Mouse (Mus musculus) heart, embryonic 15.5 days (tissue): ENCODE results near the gene Rnf10. TPM values are rescaled to one million over a fixed set of nuclear protein-coding genes. Genes with fewer than 3 reads are reported as not detected.
"Not testable (repeated sequence)": the region's sequence is repeated elsewhere in the genome, so short reads cannot be mapped to it uniquely, and the experiment has no call there.

Experiments
- ATAC-seq: fragments of 200-750 bp; cut with Nextera tagmentation; replicated peaks from 2 replicates; pipeline ENCODE4 v1.8.0; 2017; ENCODE audit warnings: low read depth, moderate TSS enrichment; ENCODE audit not compliant: insufficient number of reproducible peaks, insufficient read depth, low FRiP score
- H3K27ac ChIP-seq: fragments of 300-500 bp; sonication (generic); 2 replicates; pipeline ENCODE4 v1.5.1; 2015; ENCODE audit warnings: mild to moderate bottlenecking, inconsistent platforms
- H3K27me3 ChIP-seq: fragments of 300-500 bp; sonication (generic); 2 replicates; pipeline ENCODE4 v1.6.1; 2015; ENCODE audit warnings: inconsistent platforms
- H3K36me3 ChIP-seq: fragments of 300-500 bp; sonication (generic); 2 replicates; pipeline ENCODE4 v1.6.1; 2015; ENCODE audit warnings: mild to moderate bottlenecking, inconsistent platforms
- H3K4me1 ChIP-seq: fragments of 300-500 bp; sonication (generic); replicated peaks from 2 replicates; pipeline ENCODE4 v1.6.1; 2015; ENCODE audit warnings: inconsistent platforms
- H3K4me2 ChIP-seq: fragments of 300-500 bp; sonication (generic); 2 replicates; pipeline ENCODE4 v1.6.1; 2015; ENCODE audit warnings: inconsistent platforms, mild to moderate bottlenecking, moderate library complexity
- H3K4me3 ChIP-seq: fragments of 300-500 bp; sonication (generic); 2 replicates; pipeline ENCODE4 v1.5.1; 2015; ENCODE audit warnings: mild to moderate bottlenecking, inconsistent platforms
- H3K9ac ChIP-seq: fragments of 300-500 bp; sonication (generic); 2 replicates; pipeline ENCODE4 v1.6.1; 2015; ENCODE audit warnings: mild to moderate bottlenecking, inconsistent platforms
- H3K9me3 ChIP-seq: fragments of 300-500 bp; sonication (generic); replicated peaks from 2 replicates; pipeline ENCODE4 v1.6.1; 2016; ENCODE audit warnings: inconsistent platforms
- WGBS: fragments of 180-500 bp; shearing (Covaris S2); methylation state at CpG from one replicate; pipeline ENCODE4 v1.1.7; 2015; ENCODE audit warnings: mixed read lengths; 5-methylcytosine and 5-hydroxymethylcytosine counted together
- polyA plus RNA-seq: library from polyadenylated mRNA; unstranded; fragments of >200 nt; fragmentation: Nextera tagmentation; extraction: Ambion mirVana; gene quantifications from 2 replicates; pipeline ENCODE4 v1.2.1, GENCODE M21; 2015

Rnf10 gene
- 131 and 156 TPM in 2 replicates for polyA plus RNA-seq

DNA sequence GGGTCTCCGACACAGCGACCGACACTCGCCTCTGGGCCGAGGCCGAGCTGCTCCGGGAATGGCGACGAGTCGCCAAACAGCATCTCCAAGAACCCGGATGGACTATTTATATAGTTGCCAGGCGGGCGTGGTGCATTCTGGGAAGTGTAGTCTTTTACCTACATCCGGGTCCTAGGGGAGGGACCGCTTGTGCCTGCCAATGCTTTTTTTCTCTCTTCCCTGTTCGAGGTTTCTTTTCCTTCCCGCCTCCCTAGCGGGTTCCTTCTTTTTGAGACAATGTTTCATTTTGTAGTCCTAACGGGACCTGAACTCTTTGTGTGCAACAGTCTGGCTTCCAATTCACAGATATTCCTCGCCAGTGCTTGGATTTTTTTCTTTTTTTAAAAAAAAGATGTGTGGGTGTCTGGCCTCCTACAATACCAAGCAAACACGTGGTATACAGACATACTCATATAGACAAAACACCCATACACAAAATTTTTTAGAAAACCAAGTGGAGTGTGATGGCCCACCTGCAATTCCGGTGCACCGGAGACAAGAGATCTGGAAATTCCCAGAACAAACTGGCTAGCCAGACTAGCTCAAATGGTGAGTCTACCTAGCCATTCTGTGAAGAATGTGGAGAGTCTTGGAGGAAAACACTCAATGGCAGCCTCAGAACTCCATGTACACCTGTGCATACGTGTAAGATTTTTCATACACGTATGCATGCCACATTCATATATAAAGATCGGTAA lies at the start of gene Rnf10:
Rnf10 (minus strand) TSS at position 87 of the 737 bp plus-strand sequence.
- Histone ChIP-seq H3K4me1 (peaks cover 41% of the 10 kb centered on the region), H3K9me3 (no peaks in the 10 kb centered on the region), H3K4me3 (peak within 1 kb of the TSS; percentile 100), H3K27ac (peak within 1 kb of the TSS; percentile 76), H3K27me3 (no peaks in the 10 kb centered on the region), H3K4me2 (peak within 1 kb of the TSS; percentile 77), H3K9ac (peak within 1 kb of the TSS; percentile 99), H3K36me3 (0 out of 2 replicates have a peak, but pooled peaks cover 8% of the 10 kb centered on the region)
- 12% methylated on average over 26 of the region's 26 CpGs for WGBS
- peak; percentile 84 for ATAC-seq

DNA sequence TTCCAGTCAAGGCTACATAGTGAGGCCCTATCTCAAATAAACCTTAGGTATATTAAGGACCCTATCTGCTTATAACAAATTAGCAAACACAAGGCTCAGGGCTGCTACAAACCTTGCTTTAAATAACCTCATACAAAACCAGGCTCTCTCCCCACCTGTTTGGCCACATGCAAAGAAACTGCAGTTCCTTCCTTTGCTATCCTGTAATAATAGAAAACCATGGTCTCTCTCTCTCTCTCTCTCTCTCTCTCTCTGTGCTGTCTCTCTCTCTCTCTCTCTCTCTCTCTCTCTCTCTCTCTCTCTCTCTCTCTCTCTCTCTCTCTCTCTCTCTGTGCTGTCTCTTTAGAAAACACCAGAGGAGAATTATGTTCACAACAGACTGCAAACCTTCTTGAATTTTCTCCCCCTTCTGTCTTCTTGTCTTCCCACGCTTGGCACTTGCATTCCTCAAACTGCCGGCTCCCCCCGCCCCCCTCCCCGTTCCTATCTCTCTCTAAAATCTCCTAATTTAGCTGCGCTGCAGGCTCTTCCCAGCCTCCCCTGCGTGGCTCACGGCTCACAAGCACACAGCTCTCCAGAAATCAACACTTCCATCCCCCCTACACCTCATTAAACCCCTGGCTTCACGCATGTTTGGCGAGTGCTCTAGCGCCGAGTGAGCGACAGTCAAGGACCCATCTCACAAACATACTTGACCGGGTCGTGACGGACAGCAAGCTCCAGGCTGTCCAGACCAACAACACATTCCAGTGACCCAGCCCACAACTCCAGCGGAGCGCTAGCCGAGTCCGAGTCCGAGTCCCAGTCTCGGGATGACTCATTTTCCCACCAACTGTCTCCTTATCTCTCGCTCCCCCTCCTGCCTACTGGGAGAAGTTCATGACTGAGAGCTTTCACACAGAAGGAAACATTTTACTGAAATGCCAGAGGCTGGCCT lies 46.6 kb upstream of the Rnf10 start:
- 1% methylated on average over 22 of the region's 22 CpGs for WGBS
- Histone ChIP-seq H3K9me3 (no peaks in the 10 kb centered on the region), H3K36me3 (no peaks in the 10 kb centered on the region), H3K4me3 (peak overlapping the region; percentile 45), H3K27me3 (no peaks in the 10 kb centered on the region), H3K4me2 (peak overlapping the region; percentile 86), H3K4me1 (peaks cover 30% of the 10 kb centered on the region), H3K27ac (peak overlapping the region; percentile 75), H3K9ac (peak overlapping the region; percentile 48)
- peak; percentile 66 for ATAC-seq

DNA sequence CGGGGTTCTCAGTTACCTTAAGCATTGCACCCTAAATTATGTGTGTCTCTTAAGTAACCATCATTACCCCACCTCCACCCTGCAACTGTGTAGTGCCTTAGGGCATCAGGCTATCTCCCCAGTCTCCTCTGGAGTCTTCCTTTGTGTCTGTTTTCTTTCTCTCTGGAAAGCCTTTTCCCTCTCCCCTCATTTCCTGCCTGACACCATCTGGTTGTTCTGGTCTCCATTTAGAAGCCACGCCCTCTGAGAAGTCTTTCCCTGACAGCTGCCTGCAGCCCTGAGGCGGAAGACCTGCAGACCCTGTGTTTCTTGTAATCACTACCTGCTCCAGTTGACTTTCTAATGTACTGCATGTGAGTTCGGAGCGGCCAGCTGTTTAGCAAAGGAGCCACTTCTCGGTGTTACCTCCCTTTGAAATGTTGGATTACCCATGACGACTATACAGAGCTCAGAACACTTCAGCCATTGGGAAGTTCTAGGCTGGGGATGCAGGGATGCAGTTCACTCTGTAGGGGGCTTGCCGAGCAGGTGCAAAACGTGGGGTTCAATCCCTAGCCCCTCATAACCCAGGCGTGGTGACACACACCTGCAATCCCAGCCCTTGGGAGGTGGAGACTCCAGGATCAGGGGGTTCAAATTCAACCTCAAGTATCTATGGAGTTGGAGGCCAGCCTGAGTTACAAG lies 45.1 kb upstream of the Rnf10 start:
- Histone ChIP-seq H3K36me3 (no peaks in the 10 kb centered on the region), H3K4me1 (peaks cover 40% of the 10 kb centered on the region), H3K4me3 (no peak overlapping the region), H3K27ac (peak overlapping the region; percentile 47; the same call in 1 of the 2 replicates), H3K9me3 (no peaks in the 10 kb centered on the region), H3K9ac (0 out of 2 replicates have a peak overlapping the region, but pooled peaks have one; percentile 14), H3K27me3 (no peaks in the 10 kb centered on the region), H3K4me2 (peak overlapping the region; percentile 34)
- 13% methylated on average over 10 of the region's 10 CpGs for WGBS
- ATAC-seq = peak; percentile 20; the same call in 1 of the 2 replicates

DNA sequence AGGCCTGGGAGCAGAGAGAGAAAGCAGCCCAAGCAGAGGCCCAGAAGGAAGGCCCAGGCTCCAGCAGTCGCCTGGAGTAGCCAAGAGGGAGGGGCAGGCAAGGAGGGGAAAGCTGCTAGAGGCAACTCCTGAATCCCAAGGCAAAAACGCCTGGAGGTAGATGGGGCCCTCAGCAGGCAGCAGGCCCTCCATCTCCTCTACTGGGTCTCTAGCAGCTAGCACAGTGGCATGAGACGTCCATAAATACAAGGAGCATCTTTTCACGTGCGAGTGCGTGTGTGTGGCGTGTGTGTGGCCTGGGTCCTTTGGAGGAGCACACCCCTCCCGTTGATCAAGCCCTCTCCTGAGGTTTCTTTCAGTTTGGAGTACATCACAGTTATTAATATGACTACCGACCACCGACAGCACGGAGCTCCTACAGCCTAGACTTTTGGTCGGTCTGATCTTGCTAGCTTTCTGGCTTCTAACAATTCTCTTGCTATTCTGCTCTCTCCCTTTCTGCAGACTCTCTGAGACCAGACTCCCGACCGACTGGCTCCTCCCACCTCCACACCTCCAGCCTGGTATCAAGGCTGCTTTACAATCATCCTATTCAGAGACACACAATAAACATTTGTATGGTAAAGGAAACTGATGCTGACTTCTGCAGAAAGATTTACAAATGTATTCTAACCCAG lies 44.4 kb upstream of the Rnf10 start:
- Histone ChIP-seq H3K27ac (peak overlapping the region; percentile 47), H3K9ac (peak overlapping the region; percentile 34; the same call in 1 of the 2 replicates), H3K9me3 (no peaks in the 10 kb centered on the region), H3K27me3 (no peaks in the 10 kb centered on the region), H3K4me2 (peak overlapping the region; percentile 34), H3K36me3 (no peaks in the 10 kb centered on the region), H3K4me1 (peaks cover 45% of the 10 kb centered on the region), H3K4me3 (no peak overlapping the region)
- WGBS = 17% methylated on average over 14 of the region's 14 CpGs
- no peak for ATAC-seq

DNA sequence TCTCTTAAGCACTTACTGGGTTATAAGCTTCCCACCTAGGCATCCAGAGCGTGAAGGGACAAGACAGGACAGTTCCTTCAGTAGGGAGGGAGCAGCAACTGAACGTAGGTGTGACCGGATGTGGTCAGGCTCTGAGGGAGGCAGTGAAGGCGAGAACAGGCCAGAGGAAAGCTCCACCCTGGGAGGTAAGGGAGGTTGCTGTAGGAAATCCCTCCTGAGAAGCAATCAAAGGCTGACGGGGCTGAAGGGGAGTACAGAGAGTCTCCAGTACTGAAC lies 40.9 kb upstream of the Rnf10 start:
- H3K27ac ChIP-seq = no peak overlapping the region
- no peak overlapping the region for H3K9ac ChIP-seq
- no peak overlapping the region for H3K4me2 ChIP-seq
- peaks cover 33% of the 10 kb centered on the region for H3K4me1 ChIP-seq
- 44% methylated on average over 5 of the region's 5 CpGs for WGBS
- no peaks in the 10 kb centered on the region for H3K36me3 ChIP-seq
- H3K9me3 ChIP-seq = no peaks in the 10 kb centered on the region
- ATAC-seq = no peak
- H3K27me3 ChIP-seq = no peaks in the 10 kb centered on the region
- H3K4me3 ChIP-seq = no peak overlapping the region

DNA sequence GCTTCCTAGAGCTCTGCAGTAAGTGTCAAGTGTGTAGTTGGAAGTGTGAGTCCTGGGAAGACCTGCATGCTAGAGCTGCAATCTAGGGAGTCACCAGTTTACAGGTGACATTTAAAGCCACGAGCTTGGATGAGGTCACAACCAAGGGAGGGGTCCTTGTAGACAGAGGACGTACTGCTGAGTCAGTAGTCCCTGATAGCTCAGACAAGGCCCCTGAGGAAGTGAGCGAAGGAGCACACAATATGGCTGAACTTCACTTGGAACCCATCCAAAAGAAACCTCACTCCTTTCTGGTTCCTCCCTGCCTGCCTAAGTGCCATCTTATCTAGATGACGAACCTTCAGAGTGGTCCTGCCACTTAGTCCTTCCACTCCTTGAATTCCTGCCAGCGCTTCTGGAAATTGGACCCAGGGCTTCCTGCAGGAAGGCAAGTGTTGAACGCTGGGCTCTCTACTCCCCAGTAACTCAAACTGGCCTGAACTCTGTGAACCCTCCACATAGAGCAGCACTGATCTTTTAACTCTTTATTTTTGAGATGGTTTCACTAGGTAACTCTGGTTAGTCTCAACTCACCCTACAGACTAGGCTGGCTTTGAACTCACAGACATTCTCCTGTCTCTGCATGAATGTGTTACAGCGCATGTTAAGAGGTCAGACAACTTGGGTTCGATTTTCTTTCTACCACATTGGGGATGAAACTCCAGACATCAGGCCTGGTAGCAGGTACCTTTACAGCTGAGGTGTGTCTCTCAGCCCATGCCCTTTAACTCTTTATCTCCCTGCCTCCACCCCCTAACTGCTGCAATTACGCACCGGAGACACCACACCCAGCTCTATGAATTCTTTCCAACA lies 40.3 kb upstream of the Rnf10 start:
- ATAC-seq = peak; percentile 29; the same call in 1 of the 2 replicates
- 48% methylated on average over 10 of the region's 10 CpGs for WGBS
- H3K9me3 ChIP-seq = no peaks in the 10 kb centered on the region
- no peaks in the 10 kb centered on the region for H3K36me3 ChIP-seq
- H3K4me2 ChIP-seq = no peak overlapping the region
- no peaks in the 10 kb centered on the region for H3K27me3 ChIP-seq
- H3K4me3 ChIP-seq = no peak overlapping the region
- peaks cover 29% of the 10 kb centered on the region for H3K4me1 ChIP-seq
- no peak overlapping the region for H3K27ac ChIP-seq
- no peak overlapping the region for H3K9ac ChIP-seq

DNA sequence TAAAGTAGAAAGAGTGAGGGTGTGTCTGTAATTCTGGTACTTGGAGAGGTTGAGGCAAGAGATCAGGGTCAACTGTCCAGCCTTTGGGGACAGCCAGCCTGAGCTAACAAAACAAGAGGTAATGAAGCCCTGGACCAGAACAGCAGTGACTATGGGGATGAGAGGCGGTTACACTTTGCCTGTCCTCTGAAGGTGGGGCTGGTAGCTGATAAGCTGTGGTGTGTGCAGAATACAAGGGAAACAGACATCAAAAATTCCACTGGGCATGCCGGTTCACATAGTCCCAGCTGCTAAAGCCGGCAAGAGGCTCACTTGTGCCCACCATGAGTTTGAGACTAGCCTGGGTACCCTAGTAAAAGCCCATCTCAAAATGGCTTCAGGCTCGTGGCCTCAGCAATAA lies 39.7 kb upstream of the Rnf10 start:
- Histone ChIP-seq H3K36me3 (no peaks in the 10 kb centered on the region), H3K27ac (no peak overlapping the region), H3K4me3 (no peak overlapping the region), H3K9me3 (no peaks in the 10 kb centered on the region), H3K4me1 (peaks cover 22% of the 10 kb centered on the region), H3K4me2 (no peak overlapping the region), H3K27me3 (no peaks in the 10 kb centered on the region), H3K9ac (no peak overlapping the region)
- ATAC-seq = no peak
- WGBS = 48% methylated on average over 4 of the region's 4 CpGs

DNA sequence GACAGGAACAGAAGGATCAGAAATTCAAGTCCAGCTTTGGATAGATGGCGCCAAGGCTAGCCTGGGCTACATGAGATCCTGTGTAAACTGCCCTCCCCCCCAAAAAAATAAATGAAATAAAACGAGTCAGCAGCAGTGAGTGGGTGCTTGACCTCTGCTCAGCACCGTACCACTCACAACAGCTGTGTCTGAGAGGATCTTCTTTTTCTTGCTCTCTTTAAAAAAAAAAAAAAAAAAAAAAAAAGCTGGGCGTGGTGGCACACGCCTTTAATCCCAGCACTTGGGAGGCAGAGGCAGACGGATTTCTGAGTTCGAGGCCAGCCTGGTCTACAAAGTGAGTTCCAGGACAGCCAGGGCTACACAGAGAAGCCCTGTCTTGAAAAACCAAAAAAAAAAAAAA lies 29.5 kb upstream of the Rnf10 start:
- H3K27me3 ChIP-seq, H3K9me3 ChIP-seq, ATAC-seq, H3K27ac ChIP-seq, H3K9ac ChIP-seq: not testable (repeated sequence)
- Histone ChIP-seq H3K4me2 (peak overlapping the region; percentile 85), H3K4me1 (peaks cover 26% of the 10 kb centered on the region), H3K36me3 (peaks cover 15% of the 10 kb centered on the region), H3K4me3 (peak overlapping the region; percentile 97; the same call in 1 of the 2 replicates)
- 83% methylated on average over 6 of the region's 7 CpGs for WGBS

DNA sequence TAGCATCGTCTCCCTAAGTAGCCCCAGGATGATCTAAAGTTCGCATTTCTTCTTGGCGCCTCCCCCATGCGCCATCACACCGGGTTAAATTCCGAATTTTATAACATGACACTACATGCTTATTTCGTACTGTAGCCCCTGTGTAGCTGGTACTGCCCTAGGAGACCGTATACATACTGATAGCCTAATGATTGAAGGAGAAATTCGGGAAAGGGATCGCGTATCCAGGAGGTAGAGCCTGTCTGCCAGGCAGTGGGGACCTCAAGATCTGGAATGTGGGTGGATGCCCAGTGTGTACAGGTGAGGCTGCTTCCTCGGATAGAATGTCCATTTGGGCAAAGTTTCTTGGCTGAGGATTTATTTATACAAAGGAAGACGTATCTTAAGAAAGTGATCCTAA lies 28.9 kb upstream of the Rnf10 start:
- peaks cover 29% of the 10 kb centered on the region for H3K4me1 ChIP-seq
- H3K27ac ChIP-seq = peak overlapping the region; percentile 69
- H3K27me3 ChIP-seq = no peaks in the 10 kb centered on the region
- H3K9ac ChIP-seq = peak overlapping the region; percentile 69
- H3K36me3 ChIP-seq = peaks cover 21% of the 10 kb centered on the region
- no peak for ATAC-seq
- no peaks in the 10 kb centered on the region for H3K9me3 ChIP-seq
- H3K4me3 ChIP-seq = peak overlapping the region; percentile 97
- 27% methylated on average over 13 of the region's 13 CpGs for WGBS
- H3K4me2 ChIP-seq = peak overlapping the region; percentile 85
